Mouse (Mus musculus) lung, postnatal 14 days (tissue): Measurements from ENCODE around the gene Zscan4-ps1.
"Not testable (repeated sequence)": the region's sequence is repeated elsewhere in the genome, so short reads cannot be mapped to it uniquely, and the experiment has no call there.

Experiments used
- DNase-seq: peaks from one replicate; pipeline ENCODE4 v3.0.0; 2021

The Zscan4-ps1 gene

GRCm38 (mm10) chr7:11069591-11069990 lies at the start of gene Zscan4-ps1:
Zscan4-ps1 (minus strand) TSS chr7:11069691.
- DNase-seq, result not testable (repeated sequence)
